In genomic region chr4:130751966-130752365, GRCm38 (mm10) we compare ENCODE assay signal across 19 mouse cellular contexts.
"Had no signal": no experiment of that assay in that cellular context is flagged by ENCODE, and none has a peak within 500 bp of the region (broad histone marks: within the 10 kb centered on the region; RNA-seq: fewer than 3 reads in every experiment).

No protein-coding gene starts in this region.

- DNase-seq: lung, adult 18-20 months; lung, embryonic 14.5 days; lung, postnatal 10 days; lung, postnatal 4 days; midbrain, embryonic 14.5 days; retina, postnatal 1 day; right cerebral cortex, adult 18-20 months; right cerebral cortex, postnatal 25 days; right cerebral cortex, postnatal 4 days; spleen, adult 18-20 months; thymus, adult 2 months; thymus, postnatal 25 days; thymus, postnatal 4 days had no signal

- H3K4me2 ChIP-seq: lung, embryonic 14.5 days; midbrain, embryonic 12.5 days; neural tube, embryonic 13.5 days; neural tube, embryonic 15.5 days had no signal

- H3K4me3 ChIP-seq: midbrain, embryonic 10.5 days; midbrain, embryonic 12.5 days; myocyte; neural tube, embryonic 13.5 days; neural tube, embryonic 15.5 days had no signal

- H3K4me1 ChIP-seq: midbrain, embryonic 10.5 days; midbrain, embryonic 12.5 days had no signal

- H3K27ac ChIP-seq: midbrain, embryonic 10.5 days; midbrain, embryonic 12.5 days; neural tube, embryonic 13.5 days; neural tube, embryonic 15.5 days had no signal

- H3K9ac ChIP-seq: lung, embryonic 14.5 days; midbrain, embryonic 12.5 days; neural tube, embryonic 13.5 days; neural tube, embryonic 15.5 days had no signal

- H3K27me3 ChIP-seq: midbrain, embryonic 12.5 days; neural tube, embryonic 13.5 days; neural tube, embryonic 15.5 days had no signal

- H3K9me3 ChIP-seq: midbrain, embryonic 10.5 days; midbrain, embryonic 12.5 days; neural tube, embryonic 13.5 days; neural tube, embryonic 15.5 days had no signal

- ATAC-seq: midbrain, embryonic 16.5 days had no signal
